Mouse (Mus musculus): ENCODE measurements around the gene Dennd4a. TPM values are rescaled to one million over a fixed set of nuclear protein-coding genes. Genes with fewer than 3 reads are reported as not detected.

The Dennd4a gene
- 12.8 and 14.1 TPM in 2 replicates for polyA plus RNA-seq (2014; fragmentation: Nextera tagmentation; extraction: Ambion mirVana)

- Histone ChIP-seq H3K4me2 (ENCODE audit: low read length) (peak within 1 kb of the TSS; percentile 67), H3K27ac (replicated peaks; ENCODE audit: low read depth, low read length) (peak within 1 kb of the TSS; percentile 98), H3K27me3 (ENCODE audit: control insufficient read depth, insufficient read depth, low read length) (no peaks in the 10 kb centered on the region), H3K9me3 (ENCODE audit: control insufficient read depth, low read length) (no peaks in the 10 kb centered on the region), H3K4me3 (replicated peaks; ENCODE audit: low read depth, low read length) (peak within 1 kb of the TSS; percentile 78), H3K9ac (replicated peaks; ENCODE audit: low read length) (peak within 1 kb of the TSS; percentile 84), H3K36me3 (ENCODE audit: control insufficient read depth, insufficient read depth, low read length) (no peaks in the 10 kb centered on the region), H3K4me1 (ENCODE audit: control insufficient read depth, insufficient read depth, low read length) (peaks cover 5% of the 10 kb centered on the region)
- WGBS: under 1% methylated on average over 47 of the region's 51 CpGs
- ATAC-seq (ENCODE audit: low FRiP score, low TSS enrichment) (peak; percentile 98), DNase-seq (peak; percentile 99)
These were observed at the start of gene Dennd4a for GRCm38 (mm10) chr9:64810822-64811537. Dennd4a (plus strand) TSS chr9:64811340.

DNA sequence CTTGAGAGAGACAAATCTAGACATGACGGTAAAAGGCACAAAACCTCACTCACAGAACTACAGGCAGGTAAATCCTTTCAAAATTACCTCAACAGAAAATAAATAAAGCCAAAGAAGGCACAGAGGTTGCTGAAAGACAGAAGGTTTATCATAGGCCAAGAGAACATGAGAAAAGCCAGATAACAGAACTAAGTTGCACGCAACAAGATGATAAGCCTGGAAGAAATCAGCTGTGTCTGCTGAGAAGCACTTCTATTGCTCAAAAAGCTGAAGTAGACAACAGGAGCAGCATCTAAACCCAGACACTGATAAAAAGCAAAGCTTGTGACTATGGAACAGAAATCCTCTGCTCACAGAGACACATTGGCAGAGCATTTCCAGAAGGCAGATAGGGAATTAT lies 46.3 kb upstream of the Dennd4a start:
- no peaks in the 10 kb centered on the region for H3K27me3 ChIP-seq (ENCODE audit: control insufficient read depth, insufficient read depth, low read length)
- ATAC-seq (ENCODE audit: low FRiP score, low TSS enrichment): no peak
- H3K4me2 ChIP-seq (ENCODE audit: low read length): no peak overlapping the region
- no peak overlapping the region for H3K9ac ChIP-seq (replicated peaks; ENCODE audit: low read length)
- 94% methylated on average over 2 of the region's 2 CpGs for WGBS
- no peak overlapping the region for H3K27ac ChIP-seq (replicated peaks; ENCODE audit: low read depth, low read length)
- no peaks in the 10 kb centered on the region for H3K36me3 ChIP-seq (ENCODE audit: control insufficient read depth, insufficient read depth, low read length)
- no peaks in the 10 kb centered on the region for H3K4me1 ChIP-seq (ENCODE audit: control insufficient read depth, insufficient read depth, low read length)
- no peak for DNase-seq
- no peaks in the 10 kb centered on the region for H3K9me3 ChIP-seq (ENCODE audit: control insufficient read depth, low read length)
- no peak overlapping the region for H3K4me3 ChIP-seq (replicated peaks; ENCODE audit: low read depth, low read length)

- H3K27me3 ChIP-seq (ENCODE audit: control insufficient read depth, insufficient read depth, low read length): no peaks in the 10 kb centered on the region
- H3K27ac ChIP-seq (replicated peaks; ENCODE audit: low read depth, low read length): no peak overlapping the region
- H3K9me3 ChIP-seq (ENCODE audit: control insufficient read depth, low read length): no peaks in the 10 kb centered on the region
- H3K9ac ChIP-seq (replicated peaks; ENCODE audit: low read length): no peak overlapping the region
- no peaks in the 10 kb centered on the region for H3K4me1 ChIP-seq (ENCODE audit: control insufficient read depth, insufficient read depth, low read length)
- H3K36me3 ChIP-seq (ENCODE audit: control insufficient read depth, insufficient read depth, low read length): no peaks in the 10 kb centered on the region
- H3K4me3 ChIP-seq (replicated peaks; ENCODE audit: low read depth, low read length): no peak overlapping the region
- ATAC-seq (ENCODE audit: low FRiP score, low TSS enrichment): no peak
- WGBS: 85% methylated on average over 3 of the region's 3 CpGs
- H3K4me2 ChIP-seq (ENCODE audit: low read length): no peak overlapping the region
- no peak for DNase-seq
These were observed 45.0 kb upstream of the Dennd4a start for GRCm38 (mm10) chr9:64766136-64766535.

DNA sequence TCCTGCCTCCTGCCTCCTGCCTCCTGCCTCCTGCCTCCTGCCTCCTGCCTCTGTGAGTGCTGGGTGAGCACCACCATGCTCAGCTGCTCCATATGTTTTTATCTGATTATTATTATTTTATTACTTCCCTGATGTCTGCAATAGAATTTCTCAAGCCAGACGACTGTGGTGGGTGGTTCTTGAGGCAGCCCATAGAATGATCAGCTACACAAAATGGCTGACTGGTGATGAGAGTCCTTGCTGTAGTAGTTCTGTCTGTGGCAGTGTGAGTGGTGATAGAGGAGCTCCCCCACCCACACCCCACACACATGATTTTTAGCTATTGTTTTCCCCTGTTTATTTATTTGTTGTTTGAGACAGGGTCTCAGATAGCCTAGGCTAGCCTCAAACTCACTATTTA lies 43.3 kb upstream of the Dennd4a start:
- Histone ChIP-seq H3K27ac (replicated peaks; ENCODE audit: low read depth, low read length) (no peak overlapping the region), H3K9me3 (ENCODE audit: control insufficient read depth, low read length) (no peaks in the 10 kb centered on the region), H3K4me2 (ENCODE audit: low read length) (no peak overlapping the region), H3K27me3 (ENCODE audit: control insufficient read depth, insufficient read depth, low read length) (no peaks in the 10 kb centered on the region), H3K36me3 (ENCODE audit: control insufficient read depth, insufficient read depth, low read length) (no peaks in the 10 kb centered on the region), H3K9ac (replicated peaks; ENCODE audit: low read length) (no peak overlapping the region), H3K4me1 (ENCODE audit: control insufficient read depth, insufficient read depth, low read length) (no peaks in the 10 kb centered on the region), H3K4me3 (replicated peaks; ENCODE audit: low read depth, low read length) (no peak overlapping the region)
- ATAC-seq (ENCODE audit: low FRiP score, low TSS enrichment): no peak
- no peak for DNase-seq
- 47% methylated on average over 1 of the region's 1 CpGs for WGBS

DNA sequence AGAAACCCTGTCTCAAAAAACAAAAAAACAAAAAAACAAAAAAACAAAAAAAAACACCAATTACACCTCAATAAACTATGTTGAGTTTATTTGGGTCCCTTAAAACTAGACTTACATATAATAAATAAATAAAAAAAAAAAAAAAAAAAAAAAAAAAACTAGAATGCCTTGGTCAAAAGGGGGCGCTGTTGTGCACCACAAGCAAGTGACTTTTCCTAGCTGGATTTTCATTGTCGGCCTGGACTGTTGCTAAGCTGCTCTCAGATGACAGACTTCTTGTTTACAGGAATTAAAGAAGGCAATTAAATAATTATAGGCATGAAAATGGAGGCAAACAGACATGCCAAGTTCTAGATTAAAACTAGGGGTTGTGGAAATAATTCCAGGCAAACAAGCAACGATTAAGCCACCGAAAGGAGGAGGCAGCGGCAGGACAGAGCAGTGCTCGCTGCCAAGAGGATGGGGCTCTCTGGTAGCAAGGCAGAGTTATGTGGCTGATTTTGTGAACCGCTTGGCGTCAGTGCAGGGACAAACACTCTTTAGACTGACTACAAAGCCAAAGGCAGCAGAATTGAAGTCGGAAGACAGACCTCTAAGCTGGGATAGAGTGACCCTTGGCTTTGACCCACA lies 42.0 kb upstream of the Dennd4a start:
- ATAC-seq (ENCODE audit: low FRiP score, low TSS enrichment) (no peak), DNase-seq (peak; percentile 72)
- H3K9ac ChIP-seq (replicated peaks; ENCODE audit: low read length): no peak overlapping the region
- 41% methylated on average over 9 of the region's 9 CpGs for WGBS
- no peaks in the 10 kb centered on the region for H3K9me3 ChIP-seq (ENCODE audit: control insufficient read depth, low read length)
- H3K4me2 ChIP-seq (ENCODE audit: low read length): no peak overlapping the region
- no peak overlapping the region for H3K27ac ChIP-seq (replicated peaks; ENCODE audit: low read depth, low read length)
- no peak overlapping the region for H3K4me3 ChIP-seq (replicated peaks; ENCODE audit: low read depth, low read length)
- H3K36me3 ChIP-seq (ENCODE audit: control insufficient read depth, insufficient read depth, low read length): no peaks in the 10 kb centered on the region
- no peaks in the 10 kb centered on the region for H3K4me1 ChIP-seq (ENCODE audit: control insufficient read depth, insufficient read depth, low read length)
- no peaks in the 10 kb centered on the region for H3K27me3 ChIP-seq (ENCODE audit: control insufficient read depth, insufficient read depth, low read length)

GRCm38 (mm10) chr9:64769911-64770310 lies 41.2 kb upstream of the Dennd4a start:
- Histone ChIP-seq H3K9me3 (ENCODE audit: control insufficient read depth, low read length) (no peaks in the 10 kb centered on the region), H3K4me1 (ENCODE audit: control insufficient read depth, insufficient read depth, low read length) (peaks cover 3% of the 10 kb centered on the region; the same call in 1 of the 2 replicates), H3K27me3 (ENCODE audit: control insufficient read depth, insufficient read depth, low read length) (no peaks in the 10 kb centered on the region), H3K9ac (replicated peaks; ENCODE audit: low read length) (no peak overlapping the region), H3K4me2 (ENCODE audit: low read length) (no peak overlapping the region), H3K36me3 (ENCODE audit: control insufficient read depth, insufficient read depth, low read length) (no peaks in the 10 kb centered on the region), H3K4me3 (replicated peaks; ENCODE audit: low read depth, low read length) (no peak overlapping the region), H3K27ac (replicated peaks; ENCODE audit: low read depth, low read length) (no peak overlapping the region)
- no peak for DNase-seq
- ATAC-seq (ENCODE audit: low FRiP score, low TSS enrichment): no peak
- WGBS: 89% methylated on average over 6 of the region's 6 CpGs

DNA sequence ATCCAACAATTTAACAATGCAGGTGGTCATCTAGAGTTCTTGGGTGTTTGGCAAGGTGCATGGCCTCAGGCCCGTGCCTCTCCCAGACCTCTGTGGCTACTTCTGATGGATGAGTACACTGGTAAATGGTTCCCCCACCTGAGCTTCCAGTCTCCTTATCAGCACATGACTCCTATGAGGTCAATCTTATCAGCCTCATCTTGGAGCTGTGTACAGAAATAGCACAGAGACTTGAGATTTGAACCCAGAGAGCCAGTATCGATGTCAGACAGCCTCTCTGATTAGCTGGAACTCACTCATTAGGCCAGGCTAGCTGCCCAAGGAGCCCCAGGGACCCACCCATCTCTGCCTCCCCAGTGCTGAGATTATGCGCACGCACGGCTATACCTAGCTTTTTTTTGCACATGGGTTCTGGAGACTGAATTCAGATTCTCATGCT lies 40.7 kb upstream of the Dennd4a start:
- no peaks in the 10 kb centered on the region for H3K27me3 ChIP-seq (ENCODE audit: control insufficient read depth, insufficient read depth, low read length)
- peak overlapping the region; percentile 32; the same call in 1 of the 2 replicates for H3K27ac ChIP-seq (replicated peaks; ENCODE audit: low read depth, low read length)
- no peak overlapping the region for H3K4me3 ChIP-seq (replicated peaks; ENCODE audit: low read depth, low read length)
- ATAC-seq (ENCODE audit: low FRiP score, low TSS enrichment) (no peak), DNase-seq (no peak)
- no peak overlapping the region for H3K4me2 ChIP-seq (ENCODE audit: low read length)
- no peaks in the 10 kb centered on the region for H3K36me3 ChIP-seq (ENCODE audit: control insufficient read depth, insufficient read depth, low read length)
- H3K9me3 ChIP-seq (ENCODE audit: control insufficient read depth, low read length): no peaks in the 10 kb centered on the region
- no peak overlapping the region for H3K9ac ChIP-seq (replicated peaks; ENCODE audit: low read length)
- WGBS: 88% methylated on average over 5 of the region's 5 CpGs
- peaks cover 3% of the 10 kb centered on the region; the same call in 1 of the 2 replicates for H3K4me1 ChIP-seq (ENCODE audit: control insufficient read depth, insufficient read depth, low read length)

- Histone ChIP-seq H3K9ac (replicated peaks; ENCODE audit: low read length) (no peak overlapping the region), H3K4me3 (replicated peaks; ENCODE audit: low read depth, low read length) (no peak overlapping the region), H3K36me3 (ENCODE audit: control insufficient read depth, insufficient read depth, low read length) (no peaks in the 10 kb centered on the region), H3K4me2 (ENCODE audit: low read length) (no peak overlapping the region), H3K9me3 (ENCODE audit: control insufficient read depth, low read length) (no peaks in the 10 kb centered on the region), H3K27me3 (ENCODE audit: control insufficient read depth, insufficient read depth, low read length) (no peaks in the 10 kb centered on the region), H3K27ac (replicated peaks; ENCODE audit: low read depth, low read length) (0 out of 2 replicates have a peak overlapping the region, but pooled peaks have one; percentile 32), H3K4me1 (ENCODE audit: control insufficient read depth, insufficient read depth, low read length) (peaks cover 3% of the 10 kb centered on the region; the same call in 1 of the 2 replicates)
- WGBS: 57% methylated on average over 5 of the region's 5 CpGs
- ATAC-seq (ENCODE audit: low FRiP score, low TSS enrichment) (no peak), DNase-seq (peak; percentile 68)
These were observed 39.9 kb upstream of the Dennd4a start for GRCm38 (mm10) chr9:64771236-64771635.

- Histone ChIP-seq H3K9me3 (ENCODE audit: control insufficient read depth, low read length) (no peaks in the 10 kb centered on the region), H3K4me1 (ENCODE audit: control insufficient read depth, insufficient read depth, low read length) (peaks cover 3% of the 10 kb centered on the region; the same call in 1 of the 2 replicates), H3K27me3 (ENCODE audit: control insufficient read depth, insufficient read depth, low read length) (no peaks in the 10 kb centered on the region), H3K27ac (replicated peaks; ENCODE audit: low read depth, low read length) (no peak overlapping the region), H3K4me2 (ENCODE audit: low read length) (no peak overlapping the region), H3K9ac (replicated peaks; ENCODE audit: low read length) (no peak overlapping the region), H3K4me3 (replicated peaks; ENCODE audit: low read depth, low read length) (no peak overlapping the region), H3K36me3 (ENCODE audit: control insufficient read depth, insufficient read depth, low read length) (no peaks in the 10 kb centered on the region)
- ATAC-seq (ENCODE audit: low FRiP score, low TSS enrichment) (no peak), DNase-seq (no peak)
- 89% methylated on average over 8 of the region's 8 CpGs for WGBS
These were observed 37.9 kb upstream of the Dennd4a start for GRCm38 (mm10) chr9:64773254-64773653.

Data from midbrain, embryonic 14.5 days (tissue).